In the genomic region with DNA sequence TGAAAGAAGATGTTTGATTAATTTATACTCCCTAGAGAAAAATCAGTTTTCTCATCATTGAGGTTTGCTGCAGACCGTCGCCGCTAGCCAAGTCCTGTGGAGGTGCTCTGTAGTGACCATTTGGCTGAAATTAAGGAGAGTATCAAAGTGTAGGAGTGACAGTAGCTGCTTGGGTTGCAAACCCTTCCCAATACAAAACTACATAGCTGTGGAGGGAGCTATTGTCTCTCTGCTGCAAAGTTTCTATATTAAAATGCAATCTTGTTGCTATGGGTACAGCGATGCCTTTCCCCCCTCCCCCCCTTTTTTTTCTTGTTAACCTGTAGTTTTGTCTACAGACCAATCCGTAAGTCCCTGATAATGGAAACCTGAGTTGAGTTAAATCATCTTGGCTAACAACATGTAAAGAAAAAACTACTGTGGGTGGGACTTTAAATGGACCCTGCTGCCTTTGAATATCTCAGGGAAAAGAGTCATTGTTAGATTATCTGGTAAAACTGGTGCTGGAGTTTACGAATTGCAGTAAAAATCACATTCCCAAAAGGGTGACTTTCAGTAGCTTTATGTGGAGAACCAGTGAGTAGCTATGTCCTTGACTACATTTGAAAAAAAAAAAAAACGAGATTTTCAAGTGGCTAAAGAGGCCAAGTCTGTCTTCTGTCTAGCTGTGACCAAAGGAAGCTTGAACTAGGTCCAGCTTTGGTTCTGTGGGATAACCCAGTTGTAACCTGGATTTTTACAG, we compare ENCODE assay signal across 8 mouse cellular contexts. TPM values are rescaled to one million over a fixed set of nuclear protein-coding genes. Genes with fewer than 3 reads are reported as not detected.
A peak's percentile ranks its signal among the peaks of the same experiment; 100 is the strongest.
DNase-seq lines count a peak whose midpoint lies in the region; ATAC-seq and TF ChIP-seq lines count a peak whose summit lies in the region.

No protein-coding gene starts in this region.

- H3K4me2 ChIP-seq in forebrain, embryonic 12.5 days = peak overlapping the region; percentile 68
- peak overlapping the region; percentile 78 for H3K4me2 ChIP-seq in liver, embryonic 13.5 days

- H3K9ac ChIP-seq in forebrain, embryonic 12.5 days = peak overlapping the region; percentile 48
- H3K9ac ChIP-seq in liver, embryonic 13.5 days = peak overlapping the region; percentile 98

- H3K79me3 ChIP-seq in C2C12 (ENCODE audit: low read depth) = peaks cover 61% of the 10 kb centered on the region

- 4% methylated on average over 7 of the region's 7 CpGs for WGBS in forebrain, embryonic 12.5 days
- WGBS in liver, embryonic 13.5 days (ENCODE audit: insufficient replicate concordance) = 19% methylated on average over 7 of the region's 7 CpGs

- peaks cover 25% of the 10 kb centered on the region for H3K27me3 ChIP-seq in erythroblast, embryonic 14.5 days (ENCODE audit: control insufficient read depth)
- H3K27me3 ChIP-seq in C2C12 (ENCODE audit: control insufficient read depth, insufficient read depth, insufficient read length) = no peaks in the 10 kb centered on the region
- no peaks in the 10 kb centered on the region for H3K27me3 ChIP-seq in forebrain, embryonic 12.5 days
- peaks cover 13% of the 10 kb centered on the region for H3K27me3 ChIP-seq in liver, embryonic 13.5 days

- peaks cover 70% of the 10 kb centered on the region for H3K79me2 ChIP-seq in C2C12 (ENCODE audit: control insufficient read depth, insufficient read depth)

- TF ChIP-seq CTCF in C2C12 (IDR thresholded peaks at IDR 0.05; ENCODE audit: control insufficient read depth, insufficient read depth, insufficient read length) = no peak

- peak overlapping the region; percentile 14 for H3ac ChIP-seq in C2C12 (ENCODE audit: control insufficient read depth, insufficient read length, low read depth)

- peaks cover 77% of the 10 kb centered on the region for H3K4me1 ChIP-seq in erythroblast, embryonic 14.5 days (ENCODE audit: control insufficient read depth)
- peaks cover 50% of the 10 kb centered on the region for H3K4me1 ChIP-seq in forebrain, embryonic 12.5 days
- H3K4me1 ChIP-seq in liver, embryonic 13.5 days (replicated peaks) = peaks cover 80% of the 10 kb centered on the region

- DNase-seq in liver, embryonic 13.5 days = no peak
- DNase-seq in layer of hippocampus, adult 9-11 months = no peak
- no peak for DNase-seq in cerebellum, adult 9-10 months
- DNase-seq in cerebellum, postnatal 4 days (ENCODE audit: low spot score in 2 of 2) = no peak

- H3K27ac ChIP-seq in forebrain, embryonic 12.5 days = peak overlapping the region; percentile 88
- H3K27ac ChIP-seq in liver, embryonic 13.5 days = peak overlapping the region; percentile 83

- H3K4me3 ChIP-seq in erythroblast, embryonic 14.5 days (replicated peaks) = peak overlapping the region; percentile 99
- H3K4me3 ChIP-seq in C2C12 (ENCODE audit: insufficient read depth, poor library complexity, severe bottlenecking) = peak overlapping the region; percentile 82
- H3K4me3 ChIP-seq in forebrain, embryonic 12.5 days (replicated peaks) = peak overlapping the region; percentile 85
- H3K4me3 ChIP-seq in liver, embryonic 13.5 days (replicated peaks) = peak overlapping the region; percentile 95

- peaks cover 61% of the 10 kb centered on the region for H3K36me3 ChIP-seq in erythroblast, embryonic 14.5 days (ENCODE audit: control insufficient read depth)
- peaks cover 12% of the 10 kb centered on the region for H3K36me3 ChIP-seq in C2C12 (ENCODE audit: control insufficient read depth, insufficient read depth)
- no peaks in the 10 kb centered on the region; the same call in 1 of the 2 replicates for H3K36me3 ChIP-seq in forebrain, embryonic 12.5 days (replicated peaks)
- H3K36me3 ChIP-seq in liver, embryonic 13.5 days = peaks cover 29% of the 10 kb centered on the region

- H3K9me3 ChIP-seq in erythroblast, embryonic 14.5 days (ENCODE audit: control insufficient read depth, low read length) = peaks cover 11% of the 10 kb centered on the region
- no peaks in the 10 kb centered on the region for H3K9me3 ChIP-seq in forebrain, embryonic 12.5 days
- no peaks in the 10 kb centered on the region for H3K9me3 ChIP-seq in liver, embryonic 13.5 days (replicated peaks)

- no peak for ATAC-seq in erythroblast, adult 5-6 weeks (replicated peaks; ENCODE audit: low FRiP score, poor library complexity, severe bottlenecking)
- no peak for ATAC-seq in forebrain, embryonic 12.5 days (ENCODE audit: low FRiP score)
- no peak for ATAC-seq in liver, embryonic 13.5 days (ENCODE audit: low read depth)

TF ChIP-seq in C2C12, 6 proteins besides CTCF, POLR2A, EP300 and RAD21:
- TF ChIP-seq MYOD1 (IDR thresholded peaks at IDR 0.05; ENCODE audit: control insufficient read depth, insufficient read length, low read depth) (no peak), FOSL1 (IDR thresholded peaks at IDR 0.05; ENCODE audit: insufficient read depth, low read length, poor library complexity, severe bottlenecking) (no peak), MYOG (IDR thresholded peaks at IDR 0.05; ENCODE audit: control insufficient read depth, extremely low read depth, insufficient read length) (no peak), USF1 (IDR thresholded peaks at IDR 0.05; ENCODE audit: low read depth) (no peak), MAX (IDR thresholded peaks at IDR 0.05) (no peak), CEBPB (IDR thresholded peaks at IDR 0.05; ENCODE audit: low read depth) (no peak)

RNA-seq across cellular contexts. Expression of a gene that starts 2.1 kb away (rescaled TPM):
- polyA plus RNA-seq in erythroblast, embryonic 14.5 days (2012) = 79.3 and 88.0 TPM in 2 replicates
- 207 and 277 TPM in 2 replicates for total RNA-seq in erythroblast, adult 5-6 weeks (2015; ENCODE audit: low replicate concordance)
- 170 and 195 TPM in 2 replicates for total RNA-seq in erythroblast, adult 5-6 weeks (2017; ENCODE audit: low replicate concordance)
- 9.5 TPM for polyA plus RNA-seq in C2C12 (2012; fragmentation: generic; extraction: Trizol)
- 32.5 and 33.6 TPM in 2 replicates for polyA plus RNA-seq in forebrain, embryonic 12.5 days (2016; fragmentation: Nextera tagmentation; extraction: Ambion mirVana)
- 73.2 and 78.4 TPM in 2 replicates for polyA plus RNA-seq in liver, embryonic 13.5 days (2015; fragmentation: Nextera tagmentation; extraction: Ambion mirVana)
